Mouse (Mus musculus) testis, postnatal 10 days (tissue): ENCODE data around the gene Myh9.

Source experiments
- DNase-seq: peaks from one replicate; pipeline ENCODE4 v3.0.0; 2021; ENCODE audit warnings: low spot score

Gene Myh9

DNA sequence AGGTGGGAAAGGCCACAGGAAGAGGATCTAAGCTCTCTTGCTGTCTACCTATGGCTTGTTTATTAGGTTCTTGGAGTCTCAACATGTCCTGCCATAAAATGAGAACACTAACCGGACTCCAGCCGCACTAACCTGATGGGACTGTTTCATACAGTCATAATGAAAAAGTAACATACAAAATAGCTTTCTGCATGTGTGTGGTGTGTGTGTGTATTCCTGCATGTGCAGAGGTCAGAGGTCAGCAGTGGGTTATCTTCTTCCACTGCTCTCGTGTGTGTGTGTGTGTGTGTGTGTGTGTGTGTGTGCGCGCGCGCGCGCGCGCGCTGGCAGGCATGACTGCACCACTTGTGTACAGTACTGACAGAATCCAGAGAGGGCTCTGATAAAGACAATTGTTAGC, 13.7 kb downstream of the Myh9 start:
- DNase-seq = no peak

GRCm38 (mm10) chr15:77827794-77828193, 14.2 kb downstream of the Myh9 start:
- no peak for DNase-seq

GRCm38 (mm10) chr15:77827379-77827778, 14.6 kb downstream of the Myh9 start:
- no peak for DNase-seq

DNA sequence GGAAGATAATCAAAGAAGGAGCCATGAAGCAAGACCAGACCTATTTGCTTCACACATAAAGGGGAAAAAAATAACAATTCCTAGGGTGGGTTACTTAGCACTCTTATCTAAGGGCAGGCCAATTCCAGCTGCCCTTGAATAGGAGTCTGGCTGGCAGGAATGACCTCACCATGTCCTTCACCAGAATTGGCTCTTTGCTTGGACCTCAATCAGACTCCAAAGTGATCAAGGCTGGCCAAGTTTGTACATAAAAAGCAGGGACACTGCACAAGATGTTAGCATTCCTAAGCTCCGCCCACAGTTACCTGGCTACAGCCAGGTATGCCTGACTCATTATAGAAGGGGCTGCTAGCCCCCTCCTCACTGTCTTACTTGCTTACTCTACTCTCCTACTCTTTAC, 16.6 kb downstream of the Myh9 start:
- DNase-seq = no peak

DNA sequence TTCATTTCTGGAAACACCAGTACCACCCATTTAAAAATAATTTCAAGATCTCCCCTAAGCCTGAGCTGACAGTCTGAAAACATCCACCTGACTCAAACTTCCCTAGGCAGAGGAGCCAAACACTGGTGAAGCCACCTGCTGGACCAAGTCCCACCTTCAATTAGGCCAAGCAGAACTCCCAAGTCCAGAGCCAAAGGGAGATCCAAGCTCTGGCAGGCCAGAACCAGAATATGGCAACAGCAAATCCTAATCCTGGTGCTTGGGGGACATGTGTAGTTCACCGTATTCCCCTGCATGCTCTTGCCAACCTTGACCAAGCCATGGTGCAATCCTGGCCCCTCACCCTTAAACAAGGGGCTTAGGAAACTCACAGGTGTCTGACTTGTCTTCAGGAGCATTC, 17.7 kb downstream of the Myh9 start:
- no peak for DNase-seq

DNA sequence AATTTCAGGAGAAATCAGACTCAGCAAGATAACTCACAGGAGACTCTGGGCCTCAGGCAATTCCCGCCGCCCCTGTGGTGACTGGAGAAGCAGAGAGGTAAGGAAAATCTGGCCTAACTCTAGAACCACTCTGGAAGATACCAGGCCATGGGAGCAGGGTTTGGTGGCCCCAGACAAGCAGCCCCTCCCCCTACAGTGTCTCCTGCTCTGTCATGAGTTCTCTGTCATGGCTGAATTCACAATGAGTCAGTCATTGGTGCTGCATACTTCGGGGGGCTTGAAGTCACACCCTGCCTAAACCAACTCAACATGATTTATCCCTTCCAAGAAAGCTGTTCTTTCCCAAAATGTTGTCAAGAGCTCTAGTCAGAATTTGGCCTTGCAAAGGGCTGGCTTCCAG, 18.3 kb downstream of the Myh9 start:
- DNase-seq = no peak

DNA sequence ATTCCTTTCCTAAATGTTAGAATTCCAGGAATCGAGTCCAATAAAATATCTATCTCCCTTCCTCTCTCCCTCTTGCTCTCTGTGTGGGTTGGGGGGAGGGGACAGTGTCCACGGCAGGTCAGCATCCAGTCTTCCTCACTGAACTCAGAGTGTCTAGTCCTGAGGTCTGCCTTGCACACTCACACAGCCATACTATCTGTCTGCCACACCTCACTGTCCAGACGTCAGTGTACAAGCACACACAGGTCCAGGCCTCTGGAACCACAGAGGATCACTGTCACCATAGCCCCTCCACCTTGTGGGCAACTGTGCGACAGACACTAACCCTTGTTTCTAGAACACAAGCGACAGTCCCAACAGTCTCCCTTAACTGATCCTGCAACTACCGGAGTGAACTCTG, 18.8 kb downstream of the Myh9 start:
- no peak for DNase-seq

- DNase-seq = no peak
Measured at GRCm38 (mm10) chr15:77822671-77823070, 19.3 kb downstream of the Myh9 start.

GRCm38 (mm10) chr15:77822057-77822466, 19.9 kb downstream of the Myh9 start:
- peak; percentile 58 for DNase-seq

DNA sequence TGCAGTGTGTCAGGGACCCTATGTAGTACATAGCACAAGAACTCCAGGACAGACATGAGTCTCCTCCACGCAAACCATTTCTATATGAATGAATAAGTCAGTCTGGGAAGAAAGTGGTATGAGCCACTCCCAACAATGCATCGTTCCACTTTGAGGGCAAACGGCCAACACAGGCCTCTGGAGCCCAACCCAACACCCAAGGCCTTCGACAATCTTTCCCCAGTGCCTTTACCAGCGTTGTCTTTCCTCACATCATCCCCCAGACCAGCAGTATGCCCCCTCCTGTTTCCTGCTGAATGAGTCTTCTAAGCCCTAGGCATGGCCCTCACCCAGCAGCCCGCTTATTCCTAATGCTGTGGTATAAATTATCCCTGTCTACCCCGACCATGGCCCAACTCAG, 20.6 kb downstream of the Myh9 start:
- DNase-seq = no peak

DNA sequence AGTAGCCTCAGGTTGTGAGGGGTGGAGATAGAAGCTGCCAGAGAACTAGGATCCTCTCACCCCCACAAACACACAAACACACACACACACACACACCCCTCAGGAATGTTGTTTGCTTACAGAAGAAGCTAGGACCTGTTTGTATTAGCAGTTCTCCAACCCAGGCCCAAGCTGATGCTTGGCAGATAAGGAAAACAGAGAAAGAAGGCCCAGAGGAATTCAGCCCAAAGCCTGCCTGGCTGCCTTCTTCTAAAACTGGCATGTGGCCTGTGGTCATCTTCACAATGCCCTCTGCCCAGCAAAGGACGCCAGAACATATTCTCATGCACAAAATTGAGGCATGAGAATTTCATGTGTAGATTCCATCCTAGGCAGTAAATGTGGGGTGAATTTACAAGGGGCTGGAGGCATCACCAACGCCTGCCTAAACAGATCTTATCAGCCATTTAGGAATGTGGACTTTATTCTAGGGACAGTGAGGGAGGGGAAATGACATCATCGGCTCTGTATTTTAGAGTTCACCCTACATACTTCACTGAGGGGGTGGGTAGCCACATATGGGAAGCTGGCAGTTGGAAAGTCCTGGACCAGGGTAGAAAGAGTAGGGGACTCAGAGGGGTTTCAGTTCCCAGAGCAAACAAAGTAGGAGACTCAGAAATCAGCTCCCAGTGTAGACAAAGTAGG, 21.4 kb downstream of the Myh9 start:
- DNase-seq = no peak

DNA sequence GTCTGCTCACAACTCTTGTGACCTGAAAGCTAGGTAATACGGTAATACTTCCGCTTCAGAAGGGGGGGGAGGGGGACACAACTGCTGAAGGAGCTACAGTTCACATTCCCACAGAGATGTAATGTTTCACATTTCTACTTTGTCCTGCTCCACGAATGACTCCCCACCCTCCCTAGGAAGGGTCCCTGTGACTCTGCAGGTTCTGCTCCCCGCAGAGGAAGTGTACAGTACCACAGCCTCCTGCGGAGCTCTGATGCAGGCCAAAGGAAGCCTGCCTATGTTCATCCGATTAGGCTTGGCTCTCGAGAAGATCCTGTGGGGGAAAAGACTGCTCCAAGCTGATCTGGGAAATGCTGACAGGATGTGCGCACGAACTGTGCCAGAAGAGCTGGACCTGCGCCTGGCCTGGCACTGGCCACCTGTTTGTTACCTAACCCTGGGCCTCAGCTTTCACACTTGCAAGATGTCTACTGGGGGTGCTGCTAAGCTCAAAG, 22.0 kb downstream of the Myh9 start:
- peak; percentile 64 for DNase-seq

GRCm38 (mm10) chr15:77818556-77819158, 23.3 kb downstream of the Myh9 start:
- DNase-seq = no peak

DNA sequence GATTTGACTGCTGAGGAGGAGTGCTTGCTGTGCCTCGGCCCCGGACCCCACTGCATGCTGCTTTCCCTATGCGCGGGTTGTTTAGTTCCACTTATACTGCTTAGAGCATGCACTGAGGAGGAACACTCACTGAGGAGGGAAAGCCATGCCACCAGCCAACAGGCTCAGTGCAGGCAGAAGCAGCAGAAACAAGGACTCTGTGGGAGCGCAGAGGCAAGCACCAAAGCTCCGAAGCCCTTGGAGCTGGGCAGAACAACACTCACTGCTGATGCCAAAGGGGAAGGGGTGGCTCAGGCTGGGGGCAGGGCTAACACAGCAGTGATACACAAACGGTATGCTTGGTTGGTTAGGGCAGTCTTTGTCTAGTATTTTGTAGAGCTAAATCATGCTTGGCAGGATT, 24.6 kb downstream of the Myh9 start:
- no peak for DNase-seq

GRCm38 (mm10) chr15:77816601-77816950, 25.4 kb downstream of the Myh9 start:
- DNase-seq = no peak

GRCm38 (mm10) chr15:77815867-77816600, 25.9 kb downstream of the Myh9 start:
- no peak for DNase-seq

GRCm38 (mm10) chr15:77813639-77814375, 28.2 kb downstream of the Myh9 start:
- DNase-seq = no peak

- DNase-seq = no peak
Measured at GRCm38 (mm10) chr15:77812578-77812977, 29.4 kb downstream of the Myh9 start.

DNA sequence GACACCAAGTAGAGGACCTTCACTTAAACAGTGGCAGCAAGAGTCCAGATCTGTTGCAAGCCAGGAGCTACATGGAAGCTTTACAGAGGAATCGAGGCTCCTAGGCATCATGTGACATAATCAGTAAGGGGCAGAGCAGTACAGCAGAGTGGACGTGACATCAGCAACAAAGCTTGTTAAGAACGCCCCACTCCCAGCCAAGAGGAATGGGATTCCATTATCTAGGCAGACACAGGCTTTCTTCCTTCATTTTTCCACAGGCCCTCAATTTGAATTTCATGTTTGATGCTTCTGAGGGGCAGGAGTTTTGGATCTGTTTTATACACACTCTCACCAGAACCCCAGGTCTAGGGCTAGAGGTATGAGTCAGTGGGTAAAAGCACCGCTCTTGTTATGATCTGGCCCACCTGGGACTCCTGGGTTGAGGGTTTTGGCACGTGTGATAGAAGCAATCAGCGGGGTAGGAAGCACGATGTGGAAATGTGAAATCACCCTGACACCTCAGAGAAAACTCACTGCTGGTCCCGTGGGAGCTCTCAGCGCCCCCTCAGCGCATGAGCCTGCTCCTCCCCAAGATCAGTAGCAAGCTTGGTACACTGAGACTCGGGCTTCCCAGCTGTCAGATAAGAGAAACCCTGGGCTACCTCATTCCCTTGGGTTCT, 30.7 kb downstream of the Myh9 start:
- DNase-seq = no peak

DNA sequence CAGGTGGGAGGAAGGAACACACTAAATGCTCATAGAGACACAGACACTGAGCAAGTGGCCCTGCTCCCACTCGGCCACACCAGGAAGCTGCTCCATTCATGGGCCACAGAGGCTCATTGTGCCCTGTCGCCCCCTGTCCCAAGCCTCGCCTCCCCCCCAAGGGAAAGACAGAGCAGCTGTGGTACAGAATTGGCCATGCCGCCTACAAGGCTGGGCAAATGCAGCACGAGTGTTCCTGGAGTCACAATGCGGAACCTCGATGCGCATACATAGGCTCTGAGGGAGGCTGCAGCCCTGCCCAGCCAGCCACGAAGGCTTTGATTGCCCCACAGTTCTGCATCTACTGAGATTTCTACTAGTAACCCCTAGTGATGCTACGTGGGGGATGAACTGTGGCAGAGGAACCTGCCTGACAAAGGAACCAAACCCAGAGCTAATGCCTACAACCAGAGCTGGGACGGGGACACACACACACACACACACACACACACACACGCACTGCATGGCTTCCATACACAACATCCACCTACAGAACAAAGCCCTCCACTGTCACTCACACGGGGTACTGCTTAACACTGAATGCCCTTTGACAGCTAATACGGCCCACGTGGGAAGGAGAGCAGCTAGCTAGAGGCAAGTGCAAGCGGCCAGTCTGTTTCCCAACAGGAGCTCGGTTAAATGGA, 31.4 kb downstream of the Myh9 start:
- DNase-seq = no peak

- no peak for DNase-seq
Measured at GRCm38 (mm10) chr15:77809434-77809833, 32.5 kb downstream of the Myh9 start.

DNA sequence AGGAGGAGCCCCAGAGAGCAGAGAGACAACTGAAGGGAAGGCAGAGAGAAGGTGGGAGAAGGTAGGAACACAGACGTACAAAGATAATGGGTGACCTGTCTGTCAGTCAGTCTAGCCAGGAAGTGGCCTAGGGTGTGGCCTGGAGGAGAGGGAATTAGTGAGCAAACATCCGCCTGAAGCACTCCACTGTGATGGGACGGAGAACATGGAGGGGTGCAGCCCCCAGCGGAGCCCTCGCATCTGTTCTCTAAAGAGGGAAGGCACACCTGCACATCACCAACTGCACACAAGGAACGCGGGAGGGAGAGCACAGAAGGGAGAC, 34.8 kb downstream of the Myh9 start:
- DNase-seq = no peak
